Mouse (Mus musculus): ENCODE results near the gene Ostn. TPM values are rescaled to one million over a fixed set of nuclear protein-coding genes. Genes with fewer than 3 reads are reported as not detected.
A peak's percentile ranks its signal among the peaks of the same experiment; 100 is the strongest.

The Ostn gene
- polyA plus RNA-seq, 1 experiment from 2014 or later = not detected

- WGBS = under 1% methylated on average over 54 of the region's 69 CpGs
Observed at GRCm38 (mm10) chr16:27388761-27389451, 81.6 kb downstream of the Ostn start, which contains the start of gene Ccdc50. Ccdc50 (plus strand) TSS chr16:27388869.

GRCm38 (mm10) chr16:27389534-27390282 lies 82.4 kb downstream of the Ostn start:
- peak overlapping the region; percentile 98 for H3K4me3 ChIP-seq
- H3K27ac ChIP-seq (replicated peaks) = peak overlapping the region; percentile 97
- peak overlapping the region; percentile 99 for H3K9ac ChIP-seq
- H3K4me1 ChIP-seq (replicated peaks) = peaks cover 40% of the 10 kb centered on the region
- 13% methylated on average over 7 of the region's 7 CpGs for WGBS
- H3K9me3 ChIP-seq = no peaks in the 10 kb centered on the region
- peak overlapping the region; percentile 75 for H3K4me2 ChIP-seq
- ATAC-seq (ENCODE audit: low FRiP score, low read depth) = peak; percentile 15; the same call in 1 of the 2 replicates
- H3K36me3 ChIP-seq = no peaks in the 10 kb centered on the region
- H3K27me3 ChIP-seq = no peaks in the 10 kb centered on the region

More at GRCm38 (mm10) chr16:27388761-27389451, 81.6 kb downstream of the Ostn start, which contains the start of gene Ccdc50:
- Histone ChIP-seq H3K9me3 (no peaks in the 10 kb centered on the region), H3K27ac (replicated peaks) (peak within 1 kb of the TSS; percentile 97), H3K36me3 (no peaks in the 10 kb centered on the region), H3K9ac (peak within 1 kb of the TSS; percentile 99), H3K4me1 (replicated peaks) (peaks cover 40% of the 10 kb centered on the region), H3K27me3 (no peaks in the 10 kb centered on the region), H3K4me2 (peak within 1 kb of the TSS; percentile 75), H3K4me3 (peak within 1 kb of the TSS; percentile 98)
- ATAC-seq (ENCODE audit: low FRiP score, low read depth) = peak; percentile 96

- Histone ChIP-seq H3K9me3 (no peaks in the 10 kb centered on the region), H3K27me3 (no peaks in the 10 kb centered on the region), H3K36me3 (no peaks in the 10 kb centered on the region), H3K4me1 (replicated peaks) (peaks cover 40% of the 10 kb centered on the region), H3K9ac (no peak overlapping the region), H3K27ac (replicated peaks) (no peak overlapping the region; the same call in 1 of the 2 replicates), H3K4me2 (peak overlapping the region; percentile 75), H3K4me3 (peak overlapping the region; percentile 98)
- ATAC-seq (ENCODE audit: low FRiP score, low read depth) = no peak
- 87% methylated on average over 4 of the region's 4 CpGs for WGBS
Observed at GRCm38 (mm10) chr16:27390306-27390705, 83.0 kb downstream of the Ostn start.

GRCm38 (mm10) chr16:27391845-27392244 lies 84.6 kb downstream of the Ostn start:
- no peaks in the 10 kb centered on the region for H3K36me3 ChIP-seq
- no peak overlapping the region for H3K27ac ChIP-seq (replicated peaks)
- no peaks in the 10 kb centered on the region for H3K27me3 ChIP-seq
- H3K4me1 ChIP-seq (replicated peaks) = peaks cover 40% of the 10 kb centered on the region
- H3K4me3 ChIP-seq = no peak overlapping the region
- no peak overlapping the region for H3K9ac ChIP-seq
- H3K4me2 ChIP-seq = no peak overlapping the region
- WGBS = 85% methylated on average over 2 of the region's 2 CpGs
- no peak for ATAC-seq (ENCODE audit: low FRiP score, low read depth)
- H3K9me3 ChIP-seq = no peaks in the 10 kb centered on the region

GRCm38 (mm10) chr16:27395251-27396037 lies 88.2 kb downstream of the Ostn start:
- 95% methylated on average over 4 of the region's 4 CpGs for WGBS
- no peaks in the 10 kb centered on the region for H3K27me3 ChIP-seq
- H3K4me1 ChIP-seq (replicated peaks) = peaks cover 25% of the 10 kb centered on the region
- no peak overlapping the region for H3K4me2 ChIP-seq
- no peaks in the 10 kb centered on the region for H3K36me3 ChIP-seq
- no peak overlapping the region for H3K27ac ChIP-seq (replicated peaks)
- ATAC-seq (ENCODE audit: low FRiP score, low read depth) = no peak
- H3K9me3 ChIP-seq = no peaks in the 10 kb centered on the region
- no peak overlapping the region for H3K4me3 ChIP-seq
- no peak overlapping the region for H3K9ac ChIP-seq

- Histone ChIP-seq H3K27ac (replicated peaks) (no peak overlapping the region), H3K27me3 (no peaks in the 10 kb centered on the region), H3K9me3 (no peaks in the 10 kb centered on the region), H3K36me3 (no peaks in the 10 kb centered on the region), H3K4me1 (replicated peaks) (peaks cover 12% of the 10 kb centered on the region), H3K4me3 (no peak overlapping the region), H3K9ac (no peak overlapping the region), H3K4me2 (no peak overlapping the region)
- no peak for ATAC-seq (ENCODE audit: low FRiP score, low read depth)
- 100% methylated on average over 1 of the region's 1 CpGs for WGBS
Observed at GRCm38 (mm10) chr16:27396951-27397350, 89.7 kb downstream of the Ostn start.

GRCm38 (mm10) chr16:27399026-27399718 lies 91.9 kb downstream of the Ostn start:
- H3K4me1 ChIP-seq (replicated peaks) = no peaks in the 10 kb centered on the region
- 95% methylated on average over 3 of the region's 3 CpGs for WGBS
- ATAC-seq (ENCODE audit: low FRiP score, low read depth) = no peak
- H3K4me3 ChIP-seq = no peak overlapping the region
- no peak overlapping the region for H3K9ac ChIP-seq
- no peak overlapping the region for H3K4me2 ChIP-seq
- H3K36me3 ChIP-seq = no peaks in the 10 kb centered on the region
- H3K9me3 ChIP-seq = no peaks in the 10 kb centered on the region
- H3K27me3 ChIP-seq = no peaks in the 10 kb centered on the region
- no peak overlapping the region for H3K27ac ChIP-seq (replicated peaks)

- no peaks in the 10 kb centered on the region for H3K9me3 ChIP-seq
- H3K4me3 ChIP-seq = no peak overlapping the region
- no peaks in the 10 kb centered on the region for H3K36me3 ChIP-seq
- no peaks in the 10 kb centered on the region for H3K27me3 ChIP-seq
- no peaks in the 10 kb centered on the region for H3K4me1 ChIP-seq (replicated peaks)
- no peak overlapping the region for H3K27ac ChIP-seq (replicated peaks)
- ATAC-seq (ENCODE audit: low FRiP score, low read depth) = no peak
- whole genome bisulfite sequencing = 88% methylated on average over 6 of the region's 6 CpGs
- no peak overlapping the region for H3K9ac ChIP-seq
- H3K4me2 ChIP-seq = no peak overlapping the region
Observed at GRCm38 (mm10) chr16:27399719-27400253, 92.5 kb downstream of the Ostn start.

Other genes with a start within 250 kb of the Ostn start
- gene Uts2b, start 62.8 kb downstream of the Ostn start, polyA plus RNA-seq (2015; fragmentation: Nextera tagmentation; extraction: Ambion mirVana) = 5.8 and 8.6 TPM in 2 replicates
- 39.2 and 47.3 TPM in 2 replicates for gene Ccdc50, start 81.4 kb downstream of the Ostn start, polyA plus RNA-seq (2015; fragmentation: Nextera tagmentation; extraction: Ambion mirVana)

Data from hindbrain, embryonic 15.5 days (tissue).